Mouse (Mus musculus) stomach, postnatal 0 days (tissue): ENCODE data around the gene Hyal6. TPM values are rescaled to one million over a fixed set of nuclear protein-coding genes. Genes with fewer than 3 reads are reported as not detected.

Source experiments
- ATAC-seq: fragments of 200-750 bp; cut with Nextera tagmentation; 2 replicates; pipeline ENCODE4 v1.8.0; 2017; ENCODE audit not compliant: low FRiP score, low TSS enrichment
- DNase-seq: peaks from one replicate; pipeline ENCODE4 v3.0.0-alpha.2; 2016; ENCODE audit warnings: low spot score
- H3K27ac ChIP-seq: fragments of 300-500 bp; sonication (generic); replicated peaks from 2 replicates; pipeline ENCODE4 v1.5.1; 2014; ENCODE audit warnings: mild to moderate bottlenecking, control low read depth
- H3K27me3 ChIP-seq: fragments of 300-500 bp; sonication (generic); 2 replicates; pipeline ENCODE4 v1.6.1; 2014; ENCODE audit warnings: low read length; ENCODE audit not compliant: control insufficient read depth, insufficient read depth
- H3K36me3 ChIP-seq: fragments of 300-500 bp; sonication (generic); 2 replicates; pipeline ENCODE4 v1.6.1; 2014; ENCODE audit warnings: low read length, mixed read lengths; ENCODE audit not compliant: control insufficient read depth, insufficient read depth
- H3K4me1 ChIP-seq: fragments of 300-500 bp; sonication (generic); replicated peaks from 2 replicates; pipeline ENCODE4 v1.6.1; 2014; ENCODE audit warnings: antibody characterized with exemption; ENCODE audit not compliant: control insufficient read depth, insufficient read depth
- H3K4me2 ChIP-seq: fragments of 300-500 bp; sonication (generic); replicated peaks from 2 replicates; pipeline ENCODE4 v1.6.1; 2014; ENCODE audit warnings: low read depth, mild to moderate bottlenecking, control low read depth, moderate library complexity
- H3K4me3 ChIP-seq: fragments of 300-500 bp; sonication (generic); 2 replicates; pipeline ENCODE4 v1.5.1; 2014; ENCODE audit warnings: low read depth, low read length, control low read depth
- H3K9ac ChIP-seq: fragments of 300-500 bp; sonication (generic); 2 replicates; pipeline ENCODE4 v1.6.1; 2014; ENCODE audit warnings: mild to moderate bottlenecking, low read length, control low read depth, mixed read lengths
- H3K9me3 ChIP-seq: fragments of 300-500 bp; sonication (generic); 2 replicates; pipeline ENCODE4 v1.6.1; 2016; ENCODE audit warnings: low read length; ENCODE audit not compliant: control insufficient read depth
- CTCF ChIP-seq: IDR thresholded peaks from 2 replicates; pipeline ENCODE4 v1.5.1; 2016; ENCODE audit warnings: antibody characterized with exemption, low read depth, mild to moderate bottlenecking, moderate library complexity
- EP300 ChIP-seq: optimal IDR thresholded peaks from 2 replicates; pipeline ENCODE3; 2016; ENCODE audit warnings: antibody characterized with exemption
- WGBS: fragments of 180-500 bp; shearing (Covaris S2); extraction: QIAGEN DNeasy Blood & Tissue Kit; methylation state at CpG from one replicate; pipeline ENCODE4 v1.1.7; 2014; 5-methylcytosine and 5-hydroxymethylcytosine counted together
- polyA plus RNA-seq: library from polyadenylated mRNA; unstranded; fragments of >200 nt; fragmentation: Nextera tagmentation; extraction: Ambion mirVana; gene quantifications from 2 replicates; pipeline ENCODE4 v1.2.1, GENCODE M21; 2015

The Hyal6 gene
- polyA plus RNA-seq, 1 experiment from 2014 or later: not detected

DNA sequence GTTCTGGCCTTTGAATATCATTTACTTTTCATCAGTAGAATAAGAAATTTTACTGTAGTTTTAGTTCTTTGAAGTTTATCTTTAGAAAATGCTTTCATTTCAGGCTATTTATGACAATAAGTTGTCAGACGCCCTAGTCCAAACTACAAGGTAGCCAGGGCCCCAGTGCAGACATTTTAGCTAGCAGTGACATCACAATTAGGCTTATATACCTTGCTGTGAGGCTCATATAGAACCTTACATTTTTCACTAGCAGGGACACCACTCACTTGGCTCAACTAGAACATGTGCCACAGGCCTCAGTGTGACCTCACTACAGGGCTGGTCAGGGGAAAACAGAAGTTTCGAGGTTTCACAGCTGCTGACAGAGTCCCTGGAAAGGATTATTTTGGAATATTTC is 25.5 kb upstream of the Hyal6 start:
- 0 out of 2 replicates have a peak, but pooled peaks have one; percentile 28 for ATAC-seq
- Histone ChIP-seq H3K4me2 (no peak overlapping the region), H3K27ac (no peak overlapping the region)

DNA sequence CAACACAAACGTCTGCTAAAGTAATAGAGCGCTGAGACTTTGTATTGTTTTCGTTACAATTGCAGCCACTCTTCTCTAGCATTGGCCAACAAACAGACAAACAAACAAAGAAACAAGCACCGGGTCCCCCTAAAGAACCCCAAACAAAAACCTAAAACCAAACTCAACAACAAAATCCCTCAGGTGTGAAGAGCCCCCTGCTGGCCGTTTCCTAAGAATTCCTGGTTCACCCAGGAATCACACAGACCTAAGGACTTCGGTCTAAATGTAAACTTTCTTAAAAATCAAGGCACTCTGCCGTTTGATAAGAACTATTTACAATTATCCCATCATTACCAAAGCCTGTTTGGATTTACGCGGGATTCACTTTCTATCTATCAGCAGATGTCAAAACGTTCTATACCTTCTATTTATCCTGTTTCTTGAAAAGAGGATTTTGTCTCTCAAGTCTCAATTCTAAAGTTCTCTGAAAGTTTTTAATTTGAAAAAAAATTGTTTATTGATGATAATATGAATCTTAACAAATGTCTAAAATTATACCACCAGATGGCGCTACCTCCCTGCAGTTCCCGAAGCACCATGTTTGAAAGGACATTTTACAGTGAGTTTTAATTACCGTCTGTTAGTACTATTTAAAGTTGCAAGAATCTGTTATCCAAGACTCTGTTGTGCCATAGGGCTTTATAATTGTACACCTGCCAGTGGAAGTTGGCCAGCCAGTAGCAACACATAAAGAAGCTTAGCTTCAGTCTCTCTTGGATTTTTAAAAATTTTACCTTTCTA is 11.5 kb upstream of the Hyal6 start:
- H3K27ac ChIP-seq: no peak overlapping the region
- TF ChIP-seq EP300 (no peak), CTCF (peak; percentile 79)

More for the DNA sequence above, 25.5 kb upstream of the Hyal6 start:
- Histone ChIP-seq H3K9me3 (no peaks in the 10 kb centered on the region), H3K4me3 (no peak overlapping the region), H3K36me3 (no peaks in the 10 kb centered on the region), H3K9ac (no peak overlapping the region), H3K27me3 (no peaks in the 10 kb centered on the region), H3K4me1 (no peaks in the 10 kb centered on the region)
- WGBS: 65% methylated on average over 2 of the region's 2 CpGs
- no peak for DNase-seq
- no peak for TF ChIP-seq CTCF

DNA sequence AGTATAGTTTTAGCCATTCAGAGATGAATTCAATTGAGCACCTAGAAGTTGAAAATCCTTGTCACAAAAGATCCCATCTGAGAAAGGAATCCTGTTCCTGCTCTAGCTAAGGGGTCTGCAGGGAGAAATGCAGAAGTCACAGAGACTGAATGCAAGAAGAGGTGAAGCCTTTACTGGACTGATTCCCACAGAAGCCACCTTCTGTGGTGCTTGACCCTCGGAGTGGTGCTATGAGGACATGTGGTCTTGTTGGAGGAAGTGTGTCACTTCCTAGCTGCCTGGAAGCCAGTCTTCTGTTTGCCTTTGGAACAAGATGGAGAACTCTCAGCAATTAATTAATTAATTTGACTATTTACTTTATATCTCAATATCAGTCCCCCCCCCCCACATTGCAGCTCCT is 4.9 kb upstream of the Hyal6 start:
- DNase-seq: no peak
- Histone ChIP-seq H3K27ac (no peak overlapping the region), H3K4me3 (no peak overlapping the region), H3K27me3 (no peaks in the 10 kb centered on the region), H3K4me2 (no peak overlapping the region), H3K4me1 (no peaks in the 10 kb centered on the region), H3K9me3 (no peaks in the 10 kb centered on the region), H3K9ac (no peak overlapping the region), H3K36me3 (no peaks in the 10 kb centered on the region)
- WGBS: 89% methylated on average over 1 of the region's 1 CpGs
- no peak for TF ChIP-seq CTCF
- no peak for TF ChIP-seq EP300
- no peak for ATAC-seq

More for the DNA sequence above, 11.5 kb upstream of the Hyal6 start:
- Histone ChIP-seq H3K4me1 (no peaks in the 10 kb centered on the region), H3K9me3 (no peaks in the 10 kb centered on the region), H3K4me3 (no peak overlapping the region), H3K27me3 (no peaks in the 10 kb centered on the region), H3K4me2 (peak overlapping the region; percentile 9; the same call in 1 of the 2 replicates), H3K9ac (no peak overlapping the region), H3K36me3 (no peaks in the 10 kb centered on the region)
- peak; percentile 46 for DNase-seq
- no peak for ATAC-seq
- 20% methylated on average over 13 of the region's 13 CpGs for WGBS

DNA sequence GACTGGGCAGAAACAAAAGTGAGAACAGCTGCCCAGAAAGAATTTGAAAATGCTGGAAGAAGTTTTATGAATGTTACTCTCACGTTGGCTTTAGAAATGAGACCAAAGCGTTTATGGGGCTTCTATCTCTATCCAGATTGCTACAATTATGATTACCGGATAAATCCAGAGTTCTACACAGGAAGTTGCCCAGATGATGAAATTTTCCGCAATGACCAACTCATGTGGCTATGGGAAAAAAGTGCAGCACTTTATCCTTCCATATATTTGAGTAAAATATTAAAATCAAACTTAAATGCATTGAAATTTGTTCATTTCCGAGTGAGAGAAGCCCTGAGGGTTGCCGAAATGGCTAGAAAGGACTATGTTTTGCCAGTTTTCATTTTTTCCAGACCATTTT is 1.5 kb downstream of the Hyal6 start:
- no peak for TF ChIP-seq EP300
- TF ChIP-seq CTCF: no peak
- H3K4me2 ChIP-seq: no peak overlapping the region

DNA sequence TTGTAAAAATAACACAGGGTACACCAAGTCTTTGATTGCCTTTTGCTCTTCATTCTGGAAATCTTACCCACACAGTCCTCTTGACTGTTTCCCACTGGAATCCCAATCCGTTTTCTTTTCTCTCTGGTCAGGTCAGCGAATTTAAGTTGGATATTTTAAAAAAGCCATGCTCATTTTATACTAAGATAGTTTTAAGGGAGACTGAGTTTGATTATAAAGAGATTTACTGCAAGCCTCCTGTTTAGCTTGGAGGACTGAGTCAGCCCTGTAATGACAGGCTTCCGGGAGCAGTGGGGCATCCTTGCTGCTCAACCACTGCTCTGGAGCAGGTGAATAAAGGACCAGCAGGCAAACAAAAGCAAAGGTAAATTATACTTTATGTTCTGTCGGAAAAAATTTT is 15.0 kb downstream of the Hyal6 start, which contains the start of gene Hyal4:
TSS of gene Hyal4 (plus strand) at position 301 of the 400 bp plus-strand sequence.
- 57% methylated on average over 4 of the region's 4 CpGs for WGBS
- ATAC-seq: no peak
- TF ChIP-seq EP300 (no peak), CTCF (no peak)

More for the DNA sequence above, 1.5 kb downstream of the Hyal6 start:
- no peak overlapping the region for H3K4me3 ChIP-seq
- H3K27me3 ChIP-seq: no peaks in the 10 kb centered on the region
- no peaks in the 10 kb centered on the region for H3K4me1 ChIP-seq
- DNase-seq: no peak
- no peak for ATAC-seq
- H3K9ac ChIP-seq: no peak overlapping the region
- WGBS: 80% methylated on average over 6 of the region's 6 CpGs
- H3K27ac ChIP-seq: no peak overlapping the region
- H3K9me3 ChIP-seq: no peaks in the 10 kb centered on the region
- H3K36me3 ChIP-seq: no peaks in the 10 kb centered on the region

DNA sequence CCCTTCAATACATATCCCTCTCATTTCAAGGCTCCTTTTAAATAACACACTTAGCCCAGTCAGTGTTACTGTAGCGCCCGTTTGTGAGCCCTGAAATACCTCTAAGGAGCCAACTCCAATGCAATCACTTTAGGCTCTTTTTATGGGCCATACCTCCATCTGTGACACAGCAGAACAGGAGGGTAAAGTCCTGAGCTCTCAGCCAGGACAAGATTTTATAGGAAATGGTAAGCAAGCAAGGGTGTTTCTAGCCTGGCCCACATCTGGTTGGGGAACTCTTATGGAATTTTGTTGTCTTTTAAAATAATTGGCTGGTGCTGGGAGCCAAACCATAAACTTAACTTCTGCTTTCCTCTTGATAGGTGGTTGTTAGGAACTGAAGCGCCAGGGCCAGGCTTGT is 26.2 kb downstream of the Hyal6 start:
- Histone ChIP-seq H3K4me3 (no peak overlapping the region), H3K27me3 (no peaks in the 10 kb centered on the region), H3K9ac (no peak overlapping the region), H3K4me2 (no peak overlapping the region), H3K36me3 (no peaks in the 10 kb centered on the region), H3K27ac (no peak overlapping the region), H3K4me1 (no peaks in the 10 kb centered on the region), H3K9me3 (no peaks in the 10 kb centered on the region)
- DNase-seq (no peak), ATAC-seq (no peak)
- no peak for TF ChIP-seq CTCF
- no peak for TF ChIP-seq EP300
- WGBS: 83% methylated on average over 3 of the region's 3 CpGs

More for the DNA sequence above, 15.0 kb downstream of the Hyal6 start, which contains the start of gene Hyal4:
- no peak within 1 kb of the TSS for H3K4me2 ChIP-seq
- H3K27me3 ChIP-seq: no peaks in the 10 kb centered on the region
- H3K36me3 ChIP-seq: no peaks in the 10 kb centered on the region
- no peak within 1 kb of the TSS for H3K27ac ChIP-seq
- H3K4me1 ChIP-seq: no peaks in the 10 kb centered on the region
- DNase-seq: no peak
- H3K9me3 ChIP-seq: no peaks in the 10 kb centered on the region
- H3K4me3 ChIP-seq: no peak within 1 kb of the TSS
- no peak within 1 kb of the TSS for H3K9ac ChIP-seq
